Mouse (Mus musculus) liver, embryonic 18 days (tissue): Measurements from ENCODE around the gene Rps9. TPM values are rescaled to one million over a fixed set of nuclear protein-coding genes. Genes with fewer than 3 reads are reported as not detected.

Source experiments
- polyA plus RNA-seq: library from polyadenylated mRNA; depleted of rRNA; stranded (reverse); fragments of >200 nt; gene quantifications from 2 replicates; pipeline ENCODE4 v1.2.3, GENCODE M21; 2012; rRNA removed

The Rps9 gene
- 1,543 and 1,939 TPM in 2 replicates for polyA plus RNA-seq

GRCm38 (mm10) chr7:3703879-3704441 is at the start of gene Rps9:
TSS of gene Rps9 (plus strand) at chr7:3703993.

GRCm38 (mm10) chr7:3665215-3666114 is 38.3 kb upstream of the Rps9 start, which contains the start of gene Leng1:
TSS of gene Leng1 (minus strand) at chr7:3665840.

GRCm38 (mm10) chr7:3677342-3677741 is 26.5 kb upstream of the Rps9 start, which contains the start of gene Tmc4:
TSS of gene Tmc4 (minus strand) at chr7:3677553.

GRCm38 (mm10) chr7:3692382-3692986 is 11.3 kb upstream of the Rps9 start, which contains the start of gene Tsen34:
TSS of gene Tsen34 (plus strand) at chr7:3692863.

GRCm38 (mm10) chr7:3692987-3693808 is 10.6 kb upstream of the Rps9 start, which contains the start of gene Mboat7:
TSS of gene Mboat7 (minus strand) at chr7:3693523.

GRCm38 (mm10) chr7:3720268-3720667 is 16.5 kb downstream of the Rps9 start, which contains the start of gene Pirb:
TSS of gene Pirb (minus strand) at chr7:3720391.

Other genes with a start within 250 kb of the Rps9 start
- gene Tarm1, start 201.4 kb upstream of the Rps9 start, polyA plus RNA-seq = 0.73 and 0.77 TPM in 2 replicates
- 0.06 and 0.09 TPM in 2 replicates for gene Oscar, start 87.8 kb upstream of the Rps9 start, polyA plus RNA-seq
- gene Ndufa3, start 86.6 kb upstream of the Rps9 start, polyA plus RNA-seq = 126 and 136 TPM in 2 replicates
- gene Tfpt, start 74.1 kb upstream of the Rps9 start, polyA plus RNA-seq = 9.5 and 10.9 TPM in 2 replicates
- 17.0 and 18.2 TPM in 2 replicates for gene Prpf31, start 74.0 kb upstream of the Rps9 start, polyA plus RNA-seq
- 17.7 and 19.3 TPM in 2 replicates for gene Cnot3, start 58.7 kb upstream of the Rps9 start, polyA plus RNA-seq
- 4.5 and 5.0 TPM in 2 replicates for gene Leng1, start 38.2 kb upstream of the Rps9 start, polyA plus RNA-seq
- gene Tmc4, start 26.4 kb upstream of the Rps9 start, polyA plus RNA-seq = 7.6 and 7.8 TPM in 2 replicates
- 35.0 and 36.0 TPM in 2 replicates for gene Tsen34, start 11.1 kb upstream of the Rps9 start, polyA plus RNA-seq
- 12.2 and 15.6 TPM in 2 replicates for gene Mboat7, start 10.5 kb upstream of the Rps9 start, polyA plus RNA-seq
- 12.1 and 18.7 TPM in 2 replicates for gene Pirb, start 16.4 kb downstream of the Rps9 start, polyA plus RNA-seq
- 0.24 and 0.36 TPM in 2 replicates for gene Gm15448, start 121.7 kb downstream of the Rps9 start, polyA plus RNA-seq
- gene Pira2, start 141.1 kb downstream of the Rps9 start, polyA plus RNA-seq = 2.2 TPM in 2 replicates
- gene Gm14548, start 194.1 kb downstream of the Rps9 start, polyA plus RNA-seq = 3.1 and 3.2 TPM in 2 replicates
- 2.6 TPM in 2 replicates for gene Lilra6, start 211.5 kb downstream of the Rps9 start, polyA plus RNA-seq